Mouse (Mus musculus) heart, postnatal 36 days (tissue): ENCODE data around the gene Crlf2. TPM values are rescaled to one million over a fixed set of nuclear protein-coding genes. Genes with fewer than 3 reads are reported as not detected.

Experiments used
- DNase-seq, 2 experiments: peaks; one replicate each; pipeline ENCODE4 v3.0.0; 2021 to 2022
- intact Hi-C: fragments of 180-260 bp; cut with DNase I; formaldehyde crosslinking; loops from one replicate; pipeline ENCODE4 v1.15.1; 2025
- total RNA-seq, 2 experiments: library from RNA; stranded (reverse); gene quantifications; 2 replicates each; pipeline ENCODE4 v1.2.3; 2021

The Crlf2 gene
- total RNA-seq, 2 experiments from 2014 or later: 5.6 to 7.3 TPM

DNA sequence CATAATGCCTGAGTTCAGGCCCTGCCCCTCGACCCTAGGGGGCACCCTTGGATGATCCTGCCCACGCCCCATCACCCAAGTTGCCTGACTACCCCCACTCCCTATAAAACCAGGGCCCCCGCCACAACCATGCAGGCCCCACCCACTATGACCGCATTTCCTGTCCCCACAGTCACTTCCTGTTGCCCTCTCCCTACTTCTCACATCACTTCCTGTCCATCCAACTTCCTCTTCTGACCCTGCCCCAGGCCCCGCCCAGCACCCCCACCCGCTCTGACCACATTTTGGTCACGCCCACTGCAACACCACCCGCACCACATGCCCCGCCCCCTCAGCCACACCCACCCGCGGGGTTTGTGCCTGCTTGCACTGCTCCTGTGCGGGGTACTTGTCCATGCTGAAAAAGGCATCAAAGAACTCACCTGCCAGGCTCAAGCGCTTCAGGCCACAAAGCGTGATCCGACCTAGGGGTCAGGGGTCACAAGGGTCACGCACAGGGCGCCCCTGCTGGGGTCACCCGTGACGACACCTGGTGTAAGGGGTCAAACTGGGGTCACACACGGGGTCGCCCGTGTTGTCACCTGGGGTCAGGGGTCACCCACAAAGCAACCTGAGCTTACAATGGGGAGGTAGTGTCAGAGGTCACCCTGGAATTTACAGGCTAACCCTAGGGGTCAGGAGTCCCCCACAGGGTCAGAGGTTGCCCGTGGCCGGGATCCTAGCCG, 7.6 kb downstream of the Crlf2 start:
- intact Hi-C loops: loop anchor here (10.0 kb wide), 1 partner anchor 584 kb away; the partner anchor contains the start of gene Chfr
- no peak for DNase-seq

DNA sequence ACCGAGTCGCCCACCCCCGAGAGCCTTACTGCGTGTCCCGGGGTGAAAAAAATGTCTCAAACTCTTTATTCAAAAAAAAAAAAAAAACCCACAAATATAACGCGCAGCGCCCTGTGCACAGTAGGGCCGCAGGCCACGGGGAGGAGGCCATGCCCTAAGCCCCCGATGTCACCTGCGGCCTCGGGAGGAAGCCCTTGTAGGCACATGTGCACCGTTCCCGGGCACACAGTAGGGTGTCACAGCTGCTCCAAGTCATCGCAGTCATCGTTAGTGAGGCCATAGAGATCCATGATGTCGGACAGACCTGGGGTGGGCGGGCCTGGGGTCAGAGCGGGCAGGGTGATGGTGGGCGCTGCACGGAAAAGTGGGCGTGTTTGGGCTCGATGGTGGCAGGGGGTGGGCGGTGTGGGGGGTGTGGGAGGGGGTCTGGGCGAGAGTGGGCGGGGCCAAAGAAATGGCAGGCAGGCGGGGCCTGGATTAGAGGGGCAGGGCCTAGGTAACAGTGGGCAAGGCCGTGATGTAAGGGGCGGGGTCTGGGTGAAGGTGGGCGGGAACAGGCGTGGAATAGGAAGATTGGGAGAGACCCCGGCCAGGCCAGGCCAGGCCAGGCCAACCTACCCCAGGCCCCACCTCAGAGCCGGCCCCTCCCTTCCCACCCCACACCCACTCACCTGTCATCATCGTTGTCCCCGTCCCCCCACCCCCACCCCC, 8.4 kb downstream of the Crlf2 start:
- intact Hi-C loops: loop anchor here (10.0 kb wide), 1 partner anchor 584 kb away; the partner anchor contains the start of gene Chfr
- no peak for DNase-seq

DNA sequence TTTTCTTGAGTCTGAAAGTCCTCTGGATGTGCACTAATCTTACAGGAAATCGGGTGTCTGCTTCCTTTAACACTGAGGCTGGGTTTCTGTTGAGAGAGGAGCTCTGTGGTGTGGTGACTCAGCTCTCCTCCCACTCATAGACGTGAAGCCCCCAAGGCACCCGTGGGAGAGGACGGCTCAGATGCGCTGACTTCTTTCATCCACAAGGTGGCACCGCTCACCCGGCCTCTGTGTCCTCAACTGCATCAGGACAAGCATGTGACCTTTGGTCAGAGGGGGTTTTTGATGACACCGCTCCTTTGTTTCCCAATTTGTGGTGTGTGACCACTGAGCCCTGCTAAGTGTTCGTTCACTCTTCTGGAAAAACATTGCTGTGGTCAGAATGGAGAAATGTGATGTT, 10.1 kb downstream of the Crlf2 start:
- peak in 1 of 2 experiments; percentile 41 for DNase-seq

DNA sequence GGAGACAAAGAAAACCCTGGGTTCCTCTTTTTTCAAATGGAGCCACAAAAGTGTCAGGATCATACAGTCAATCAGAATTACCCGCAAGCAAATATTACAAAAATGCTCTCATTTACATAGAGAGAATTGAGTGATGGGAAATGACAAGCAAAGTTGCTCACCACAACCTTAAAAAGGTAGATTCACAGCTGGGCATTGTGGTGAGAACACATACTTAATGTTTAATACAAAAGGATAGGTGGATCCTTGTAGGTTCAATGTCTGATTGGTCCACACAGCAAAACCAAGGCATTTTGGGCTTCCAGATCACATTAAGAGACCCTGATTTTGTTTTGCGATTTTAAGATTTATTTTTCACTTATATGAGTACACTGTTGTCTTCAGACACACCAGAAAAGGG, 11.7 kb downstream of the Crlf2 start:
- intact Hi-C loops: no loop called here
- DNase-seq: no peak

More for the DNA sequence above, 10.1 kb downstream of the Crlf2 start:
- intact Hi-C loops: loop anchor here (1.0 kb wide), 1 partner anchor 48 kb away; no protein-coding TSS in a partner anchor

DNA sequence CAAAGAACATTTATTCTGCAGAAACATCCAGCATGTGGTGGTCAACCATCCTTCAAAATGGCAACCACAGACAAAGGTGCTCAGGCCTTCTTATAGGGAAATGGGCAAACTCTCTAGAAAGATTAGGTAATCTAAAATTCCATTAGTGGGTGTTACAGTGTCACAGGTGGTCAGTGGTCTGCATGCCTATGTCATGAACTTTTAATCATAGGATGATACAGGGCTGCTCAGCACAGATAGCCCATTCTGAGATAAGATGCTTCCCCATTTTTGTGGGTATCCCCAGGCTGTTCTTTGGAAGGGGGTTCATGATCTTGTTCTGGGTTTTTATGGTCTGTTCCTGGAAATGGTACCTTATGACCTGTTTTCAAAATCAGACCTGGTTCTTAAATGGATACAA, 49.1 kb downstream of the Crlf2 start:
- DNase-seq: no peak
- intact Hi-C loops: loop anchor here (5.0 kb wide), 1 partner anchor 513 kb away; no protein-coding TSS in a partner anchor

DNA sequence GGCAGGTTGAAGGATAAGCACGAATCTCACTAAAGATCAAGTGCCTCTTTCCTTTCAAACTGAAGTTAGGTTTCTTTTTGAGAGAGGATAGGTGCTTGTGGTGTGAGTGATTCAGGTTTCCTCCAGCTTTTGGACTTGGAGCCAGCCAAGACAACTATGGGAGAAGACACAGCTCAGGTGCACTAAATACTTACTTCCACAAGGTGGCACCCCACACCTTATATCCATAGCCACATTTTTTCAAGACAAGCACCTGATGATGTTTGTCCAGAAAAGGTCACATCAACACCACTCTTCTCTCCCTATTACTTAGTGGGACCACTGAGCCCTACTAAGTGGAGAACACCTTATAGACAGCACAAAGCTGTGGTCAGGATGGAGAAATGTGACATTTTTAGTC, 52.1 kb downstream of the Crlf2 start:
- intact Hi-C loops: loop anchor here (1.0 to 5.0 kb wide), 2 partner anchors 90 to 516 kb away; no protein-coding TSS in a partner anchor
- DNase-seq: no peak

Other genes starting within 250 kb of the Crlf2 start
- not detected for gene Vmn2r16, start 228.8 kb downstream of the Crlf2 start, total RNA-seq
- gene Vmn2r17, start 139.3 kb downstream of the Crlf2 start, total RNA-seq: not detected
- gene 5430403G16Rik, start 132.0 kb upstream of the Crlf2 start, total RNA-seq: under 1 TPM; 0.31 to 0.38 TPM
- 1 to 10 TPM; 1.4 to 1.8 TPM for gene 4930522L14Rik, start 192.9 kb upstream of the Crlf2 start, total RNA-seq